Mouse (Mus musculus): ENCODE data around the gene Tex33. TPM values are rescaled to one million over a fixed set of nuclear protein-coding genes. Genes with fewer than 3 reads are reported as not detected.

The Tex33 gene
- total and polyA plus RNA-seq, 3 experiments = 4.3 to 4.7 TPM; not detected in 1

- Histone ChIP-seq H3K36me3 (ENCODE audit: control insufficient read depth in 1 of 2, insufficient read depth in 2 of 2, low read length in 2 of 2) (peaks cover 0 to 22% of the 10 kb centered on the region in 2 experiments; a peak in 2 of 4 replicates), H3K27me3 (ENCODE audit: control insufficient read depth in 1 of 2, insufficient read depth in 2 of 2, low read length in 2 of 2) (no peaks in the 10 kb centered on the region), H3K9ac (ENCODE audit: control insufficient read depth, low read depth, low read length, poor library complexity, severe bottlenecking) (peak overlapping the region; percentile 44), H3K79me2 (ENCODE audit: control insufficient read depth, insufficient read depth, low read length, poor library complexity) (peaks cover 9% of the 10 kb centered on the region; the same call in 1 of the 2 replicates), H3K4me1 (ENCODE audit: control insufficient read depth in 1 of 2, insufficient read depth in 2 of 2, low read length in 2 of 2) (peaks cover 12 to 36% of the 10 kb centered on the region in 2 experiments), H3K4me3 (ENCODE audit: control insufficient read depth in 1 of 2, insufficient read depth in 1 of 2, low read depth in 2 of 2, low read length in 2 of 2) (peak overlapping the region in 1 of 2 experiments; percentile 43; a peak in 2 of 4 replicates), H3K27ac (ENCODE audit: control insufficient read depth, low read depth, low read length) (no peak overlapping the region), H3K9me3 (replicated peaks; ENCODE audit: insufficient read depth, low read length) (no peaks in the 10 kb centered on the region)
- DNase-seq (ENCODE audit: low read depth, low spot score) = peak; percentile 34
- TF ChIP-seq SMC3 (IDR thresholded peaks at IDR 0.05; ENCODE audit: low read depth, low read length) = no peak
- no peak for TF ChIP-seq TCF12 (IDR thresholded peaks at IDR 0.05; ENCODE audit: low read depth, low read length)
- TF ChIP-seq CHD1 (IDR thresholded peaks at IDR 0.05; ENCODE audit: low read depth, low read length) = no peak
- 0 out of 4 replicates have a peak, but pooled peaks of 1 of the 2 experiments have one; percentile 9 for TF ChIP-seq EP300 (IDR thresholded peaks at IDR 0.05; ENCODE audit: low read depth in 1 of 2, low read length in 2 of 2)
- no peak for TF ChIP-seq BHLHE40 (IDR thresholded peaks at IDR 0.05; ENCODE audit: borderline replicate concordance, low read depth, low read length)
- TF ChIP-seq GATA1 (IDR thresholded peaks at IDR 0.05; ENCODE audit: low read depth, low read length) = no peak
These were observed 8.2 kb upstream of the Tex33 start for GRCm38 (mm10) chr15:78403896-78404295.

GRCm38 (mm10) chr15:78403301-78403741 lies 7.6 kb upstream of the Tex33 start:
- Histone ChIP-seq H3K36me3 (ENCODE audit: control insufficient read depth in 1 of 2, insufficient read depth in 2 of 2, low read length in 2 of 2) (peaks cover 0 to 22% of the 10 kb centered on the region in 2 experiments; a peak in 2 of 4 replicates), H3K27ac (ENCODE audit: control insufficient read depth, low read depth, low read length) (no peak overlapping the region), H3K9ac (ENCODE audit: control insufficient read depth, low read depth, low read length, poor library complexity, severe bottlenecking) (peak overlapping the region; percentile 44), H3K4me1 (ENCODE audit: control insufficient read depth in 1 of 2, insufficient read depth in 2 of 2, low read length in 2 of 2) (peaks cover 12 to 36% of the 10 kb centered on the region in 2 experiments), H3K79me2 (ENCODE audit: control insufficient read depth, insufficient read depth, low read length, poor library complexity) (peaks cover 9% of the 10 kb centered on the region; the same call in 1 of the 2 replicates), H3K9me3 (replicated peaks; ENCODE audit: insufficient read depth, low read length) (no peaks in the 10 kb centered on the region), H3K4me3 (ENCODE audit: control insufficient read depth in 1 of 2, insufficient read depth in 1 of 2, low read depth in 2 of 2, low read length in 2 of 2) (no peak overlapping the region; a peak in 1 of 4 replicates), H3K27me3 (ENCODE audit: control insufficient read depth in 1 of 2, insufficient read depth in 2 of 2, low read length in 2 of 2) (no peaks in the 10 kb centered on the region)
- TF ChIP-seq MYB (IDR thresholded peaks at IDR 0.05; ENCODE audit: low read depth, low read length) (0 out of 2 replicates have a peak, but pooled peaks have one; percentile 3), SIN3A (IDR thresholded peaks at IDR 0.05; ENCODE audit: low read length) (0 out of 2 replicates have a peak, but pooled peaks have one; percentile 9), SMC3 (IDR thresholded peaks at IDR 0.05; ENCODE audit: low read depth, low read length) (no peak)
- DNase-seq (ENCODE audit: low read depth, low spot score) = peak; percentile 11

GRCm38 (mm10) chr15:78402423-78402822 lies 6.7 kb upstream of the Tex33 start:
- no peak for DNase-seq (ENCODE audit: low read depth, low spot score)
- no peaks in the 10 kb centered on the region for H3K9me3 ChIP-seq (replicated peaks; ENCODE audit: insufficient read depth, low read length)
- no peak for TF ChIP-seq CHD1 (IDR thresholded peaks at IDR 0.05; ENCODE audit: low read depth, low read length)
- TF ChIP-seq JUND (IDR thresholded peaks at IDR 0.05; ENCODE audit: low read depth, low read length) = no peak
- no peak for TF ChIP-seq POLR2AphosphoS5 (IDR thresholded peaks at IDR 0.05; ENCODE audit: borderline replicate concordance, low read depth, low read length)
- TF ChIP-seq MAFK (IDR thresholded peaks at IDR 0.05; ENCODE audit: borderline replicate concordance, low read depth, low read length) = no peak
- TF ChIP-seq EP300 (IDR thresholded peaks at IDR 0.05; ENCODE audit: low read depth in 1 of 2, low read length in 2 of 2) = no peak
- no peak for TF ChIP-seq ETS1 (IDR thresholded peaks at IDR 0.05; ENCODE audit: low read depth, low read length)
- TF ChIP-seq SMC3 (IDR thresholded peaks at IDR 0.05; ENCODE audit: low read depth, low read length) = no peak
- no peak for TF ChIP-seq MEF2A (IDR thresholded peaks at IDR 0.05; ENCODE audit: extremely low read depth, insufficient replicate concordance, low read depth, low read length, poor library complexity, severe bottlenecking)
- TF ChIP-seq E2F4 (IDR thresholded peaks at IDR 0.05; ENCODE audit: borderline replicate concordance, low read depth, low read length) = no peak
- TF ChIP-seq TBP (IDR thresholded peaks at IDR 0.05; ENCODE audit: low read depth, low read length) = no peak
- no peak for TF ChIP-seq KAT2A (conservative IDR thresholded peaks at IDR 0.05; ENCODE audit: low read depth, low read length)
- peaks cover 8 to 32% of the 10 kb centered on the region in 2 experiments for H3K4me1 ChIP-seq (ENCODE audit: control insufficient read depth in 1 of 2, insufficient read depth in 2 of 2, low read length in 2 of 2)
- H3K9ac ChIP-seq (ENCODE audit: control insufficient read depth, low read depth, low read length, poor library complexity, severe bottlenecking) = no peak overlapping the region
- peaks cover 0 to 17% of the 10 kb centered on the region in 2 experiments; a peak in 2 of 4 replicates for H3K36me3 ChIP-seq (ENCODE audit: control insufficient read depth in 1 of 2, insufficient read depth in 2 of 2, low read length in 2 of 2)
- no peak overlapping the region for H3K27ac ChIP-seq (ENCODE audit: control insufficient read depth, low read depth, low read length)
- H3K4me3 ChIP-seq (ENCODE audit: control insufficient read depth in 1 of 2, insufficient read depth in 1 of 2, low read depth in 2 of 2, low read length in 2 of 2) = no peak overlapping the region
- H3K79me2 ChIP-seq (ENCODE audit: control insufficient read depth, insufficient read depth, low read length, poor library complexity) = peaks cover 9% of the 10 kb centered on the region; the same call in 1 of the 2 replicates
- no peaks in the 10 kb centered on the region for H3K27me3 ChIP-seq (ENCODE audit: control insufficient read depth in 1 of 2, insufficient read depth in 2 of 2, low read length in 2 of 2)

Measured in MEL (cell line).